Mouse (Mus musculus): ENCODE data around the gene Dag1. TPM values are rescaled to one million over a fixed set of nuclear protein-coding genes. Genes with fewer than 3 reads are reported as not detected.
"Not testable (repeated sequence)": the region's sequence is repeated elsewhere in the genome, so short reads cannot be mapped to it uniquely, and the experiment has no call there.

Dag1 gene
- polyA plus RNA-seq, 1 experiment from 2014 or later: 62.4 TPM

GRCm38 (mm10) chr9:108296453-108297355 is 32.9 kb upstream of the Dag1 start, which contains the start of gene Amt:
Amt (plus strand) TSS chr9:108296853.
- Histone ChIP-seq H3K9ac (ENCODE audit: low read length) (peak within 1 kb of the TSS; percentile 55), H3K9me3 (ENCODE audit: control insufficient read depth, low read length) (no peaks in the 10 kb centered on the region), H3K4me3 (ENCODE audit: low read depth, low read length) (peak within 1 kb of the TSS; percentile 34), H3K4me1 (ENCODE audit: control insufficient read depth, insufficient read depth, low read length) (peaks cover 7% of the 10 kb centered on the region), H3K4me2 (ENCODE audit: low read depth) (peak within 1 kb of the TSS; percentile 52), H3K27me3 (ENCODE audit: control insufficient read depth, insufficient read depth, low read length) (no peaks in the 10 kb centered on the region), H3K36me3 (ENCODE audit: control insufficient read depth, insufficient read depth, low read length) (no peaks in the 10 kb centered on the region), H3K27ac (ENCODE audit: low read depth, low read length) (peak within 1 kb of the TSS; percentile 34; the same call in 1 of the 2 replicates)
- 22% methylated on average over 18 of the region's 18 CpGs for WGBS
- ATAC-seq (ENCODE audit: insufficient read depth, low FRiP score, low TSS enrichment): peak; percentile 83
- peak; percentile 70 for DNase-seq (ENCODE audit: low spot score)

- H3K9me3 ChIP-seq (ENCODE audit: control insufficient read depth, low read length): no peaks in the 10 kb centered on the region
- DNase-seq (ENCODE audit: low spot score): no peak
- H3K4me3 ChIP-seq (ENCODE audit: low read depth, low read length): peak overlapping the region; percentile 51
- peaks cover 5% of the 10 kb centered on the region; the same call in 1 of the 2 replicates for H3K4me1 ChIP-seq (ENCODE audit: control insufficient read depth, insufficient read depth, low read length)
- WGBS: 49% methylated on average over 6 of the region's 6 CpGs
- H3K9ac ChIP-seq (ENCODE audit: low read length): peak overlapping the region; percentile 59
- H3K36me3 ChIP-seq (ENCODE audit: control insufficient read depth, insufficient read depth, low read length): no peaks in the 10 kb centered on the region
- H3K27ac ChIP-seq (ENCODE audit: low read depth, low read length): no peak overlapping the region
- ATAC-seq (ENCODE audit: insufficient read depth, low FRiP score, low TSS enrichment): no peak
- H3K27me3 ChIP-seq (ENCODE audit: control insufficient read depth, insufficient read depth, low read length): no peaks in the 10 kb centered on the region
- peak overlapping the region; percentile 74 for H3K4me2 ChIP-seq (ENCODE audit: low read depth)
Observed at GRCm38 (mm10) chr9:108290773-108291172, 27.0 kb upstream of the Dag1 start.

- WGBS: under 1% methylated on average over 32 of the region's 32 CpGs
- H3K9me3 ChIP-seq (ENCODE audit: control insufficient read depth, low read length): no peaks in the 10 kb centered on the region
- DNase-seq (ENCODE audit: low spot score) (peak; percentile 90), ATAC-seq (ENCODE audit: insufficient read depth, low FRiP score, low TSS enrichment) (peak; percentile 96)
- peak within 1 kb of the TSS; percentile 74 for H3K27ac ChIP-seq (ENCODE audit: low read depth, low read length)
- H3K4me1 ChIP-seq (ENCODE audit: control insufficient read depth, insufficient read depth, low read length): peaks cover 5% of the 10 kb centered on the region; the same call in 1 of the 2 replicates
- no peaks in the 10 kb centered on the region for H3K36me3 ChIP-seq (ENCODE audit: control insufficient read depth, insufficient read depth, low read length)
- H3K4me3 ChIP-seq (ENCODE audit: low read depth, low read length): peak within 1 kb of the TSS; percentile 51
- H3K4me2 ChIP-seq (ENCODE audit: low read depth): peak within 1 kb of the TSS; percentile 74
- H3K9ac ChIP-seq (ENCODE audit: low read length): peak within 1 kb of the TSS; percentile 59
- no peaks in the 10 kb centered on the region for H3K27me3 ChIP-seq (ENCODE audit: control insufficient read depth, insufficient read depth, low read length)
Observed at GRCm38 (mm10) chr9:108290016-108290750, 26.4 kb upstream of the Dag1 start, which contains the start of gene Nicn1. Nicn1 (plus strand) TSS chr9:108290429.

GRCm38 (mm10) chr9:108289347-108289746 is 25.6 kb upstream of the Dag1 start:
- H3K9me3 ChIP-seq (ENCODE audit: control insufficient read depth, low read length): no peaks in the 10 kb centered on the region
- H3K27me3 ChIP-seq (ENCODE audit: control insufficient read depth, insufficient read depth, low read length): no peaks in the 10 kb centered on the region
- H3K36me3 ChIP-seq (ENCODE audit: control insufficient read depth, insufficient read depth, low read length): no peaks in the 10 kb centered on the region
- H3K4me3 ChIP-seq (ENCODE audit: low read depth, low read length): peak overlapping the region; percentile 51; the same call in 1 of the 2 replicates
- H3K9ac ChIP-seq (ENCODE audit: low read length): peak overlapping the region; percentile 59; the same call in 1 of the 2 replicates
- peak overlapping the region; percentile 74; the same call in 1 of the 2 replicates for H3K27ac ChIP-seq (ENCODE audit: low read depth, low read length)
- H3K4me2 ChIP-seq (ENCODE audit: low read depth): peak overlapping the region; percentile 54
- ATAC-seq (ENCODE audit: insufficient read depth, low FRiP score, low TSS enrichment) (no peak), DNase-seq (ENCODE audit: low spot score) (no peak)
- 63% methylated on average over 2 of the region's 2 CpGs for WGBS
- peaks cover 5% of the 10 kb centered on the region; the same call in 1 of the 2 replicates for H3K4me1 ChIP-seq (ENCODE audit: control insufficient read depth, insufficient read depth, low read length)

- not testable (repeated sequence) for H3K9me3 ChIP-seq (ENCODE audit: control insufficient read depth, low read length); H3K4me2 ChIP-seq (ENCODE audit: low read depth); H3K9ac ChIP-seq (ENCODE audit: low read length); H3K27ac ChIP-seq (ENCODE audit: low read depth, low read length); H3K27me3 ChIP-seq (ENCODE audit: control insufficient read depth, insufficient read depth, low read length); H3K4me1 ChIP-seq (ENCODE audit: control insufficient read depth, insufficient read depth, low read length); H3K36me3 ChIP-seq (ENCODE audit: control insufficient read depth, insufficient read depth, low read length); H3K4me3 ChIP-seq (ENCODE audit: low read depth, low read length); DNase-seq (ENCODE audit: low spot score); ATAC-seq (ENCODE audit: insufficient read depth, low FRiP score, low TSS enrichment)
- 89% methylated on average over 4 of the region's 6 CpGs for WGBS
Observed at GRCm38 (mm10) chr9:108287526-108288238, 23.9 kb upstream of the Dag1 start.

GRCm38 (mm10) chr9:108284410-108284809 is 20.7 kb upstream of the Dag1 start:
- Histone ChIP-seq H3K4me2 (ENCODE audit: low read depth) (no peak overlapping the region), H3K27me3 (ENCODE audit: control insufficient read depth, insufficient read depth, low read length) (no peaks in the 10 kb centered on the region), H3K36me3 (ENCODE audit: control insufficient read depth, insufficient read depth, low read length) (no peaks in the 10 kb centered on the region), H3K27ac (ENCODE audit: low read depth, low read length) (no peak overlapping the region), H3K4me3 (ENCODE audit: low read depth, low read length) (no peak overlapping the region), H3K4me1 (ENCODE audit: control insufficient read depth, insufficient read depth, low read length) (no peaks in the 10 kb centered on the region), H3K9ac (ENCODE audit: low read length) (no peak overlapping the region), H3K9me3 (ENCODE audit: control insufficient read depth, low read length) (no peaks in the 10 kb centered on the region)
- 17% methylated on average over 6 of the region's 6 CpGs for WGBS
- ATAC-seq (ENCODE audit: insufficient read depth, low FRiP score, low TSS enrichment) (no peak), DNase-seq (ENCODE audit: low spot score) (peak; percentile 67)

- no peak overlapping the region for H3K4me2 ChIP-seq (ENCODE audit: low read depth)
- H3K9me3 ChIP-seq (ENCODE audit: control insufficient read depth, low read length): no peaks in the 10 kb centered on the region
- no peaks in the 10 kb centered on the region for H3K27me3 ChIP-seq (ENCODE audit: control insufficient read depth, insufficient read depth, low read length)
- H3K9ac ChIP-seq (ENCODE audit: low read length): no peak overlapping the region
- no peaks in the 10 kb centered on the region for H3K4me1 ChIP-seq (ENCODE audit: control insufficient read depth, insufficient read depth, low read length)
- no peak overlapping the region for H3K4me3 ChIP-seq (ENCODE audit: low read depth, low read length)
- H3K27ac ChIP-seq (ENCODE audit: low read depth, low read length): no peak overlapping the region
- no peak for ATAC-seq (ENCODE audit: insufficient read depth, low FRiP score, low TSS enrichment)
- 49% methylated on average over 8 of the region's 8 CpGs for WGBS
- no peak for DNase-seq (ENCODE audit: low spot score)
- no peaks in the 10 kb centered on the region for H3K36me3 ChIP-seq (ENCODE audit: control insufficient read depth, insufficient read depth, low read length)
Observed at GRCm38 (mm10) chr9:108280071-108280828, 16.5 kb upstream of the Dag1 start.
